Comparison of ENCODE assay signal across 9 mouse cellular contexts in the genomic region with DNA sequence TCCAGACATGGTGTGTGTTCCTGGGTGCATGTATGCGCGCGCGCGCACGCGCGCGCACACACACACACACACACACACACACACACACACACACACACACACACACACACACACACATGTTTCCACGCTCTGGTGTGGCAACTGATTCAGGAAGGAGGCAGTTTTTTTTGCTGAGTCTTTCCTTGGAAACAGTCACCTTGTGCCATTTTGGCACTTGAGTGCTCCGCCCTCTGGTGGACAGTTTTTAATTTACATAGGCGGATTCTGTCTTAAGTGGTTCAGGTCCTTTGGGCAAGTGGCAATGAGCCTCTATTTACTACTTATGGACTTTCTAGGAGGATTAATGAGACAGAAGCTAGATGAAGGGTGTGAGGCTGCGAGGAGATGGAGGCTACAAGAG.
A peak's percentile ranks its signal among the peaks of the same experiment; 100 is the strongest.
DNase-seq lines count a peak whose midpoint lies in the region; ATAC-seq and TF ChIP-seq lines count a peak whose summit lies in the region.
"Had no signal": no experiment of that assay in that cellular context is flagged by ENCODE, and none has a peak within 500 bp of the region (broad histone marks: within the 10 kb centered on the region; RNA-seq: fewer than 3 reads in every experiment).

No protein-coding gene starts in this region.

- H3K4me1 ChIP-seq in heart, adult 2 months (ENCODE audit: control insufficient read depth, insufficient read depth, low read length) = peaks cover 43% of the 10 kb centered on the region
- H3K4me1 ChIP-seq in kidney, postnatal 0 days (replicated peaks; ENCODE audit: insufficient read depth, low read length) = peaks cover 16% of the 10 kb centered on the region

- TF ChIP-seq EP300 in heart, adult 2 months (IDR thresholded peaks at IDR 0.05; ENCODE audit: insufficient read depth, low read depth, low read length) = 0 out of 2 replicates have a peak, but pooled peaks have one; percentile 54

- no peaks in the 10 kb centered on the region for H3K27me3 ChIP-seq in heart, adult 2 months (ENCODE audit: control insufficient read depth, insufficient read depth, low read length)
- H3K27me3 ChIP-seq in kidney, postnatal 0 days (ENCODE audit: insufficient read depth, low read length) = no peaks in the 10 kb centered on the region

- peak; percentile 51 for DNase-seq in gastrocnemius, adult 2 months
- no peak for DNase-seq in gastrocnemius, adult 8-10 months (ENCODE audit: low spot score in 2 of 2)
- peak; percentile 86 for DNase-seq in CD4-positive, CD25-positive, alpha-beta regulatory T cell, adult 2 months (ENCODE audit: low read depth, low spot score)
- DNase-seq in c-Kit-positive CD71-positive TER-119-positive erythroid progenitor cells, embryonic 14.5 days (ENCODE audit: low spot score) = peak; percentile 60
- peak in 1 of 2 experiments; percentile 58 for DNase-seq in heart, adult 2 months
- peak; percentile 84 for DNase-seq in kidney, postnatal 0 days (ENCODE audit: low spot score)
- peak; percentile 80 for DNase-seq in lung, postnatal 25 days (ENCODE audit: low spot score)
- peak; percentile 61 for DNase-seq in telencephalon, adult 2 months (ENCODE audit: low read depth, low spot score)

- WGBS in heart, adult 2 months = 41% methylated on average over 13 of the region's 13 CpGs
- 62% methylated on average over 13 of the region's 13 CpGs for WGBS in kidney, postnatal 0 days

- no peak overlapping the region; the same call in 1 of the 2 replicates for H3K4me3 ChIP-seq in gastrocnemius, adult 2 months
- no peak overlapping the region for H3K4me3 ChIP-seq in heart, adult 2 months
- no peak overlapping the region for H3K4me3 ChIP-seq in kidney, postnatal 0 days (replicated peaks; ENCODE audit: low read depth, low read length)
- H3K4me3 ChIP-seq: megakaryocyte, embryonic 14.5 days had no signal

- H3K9me3 ChIP-seq in kidney, postnatal 0 days (replicated peaks; ENCODE audit: low read length) = no peaks in the 10 kb centered on the region
- H3K9me3 ChIP-seq: megakaryocyte, embryonic 14.5 days had no signal

- H3K79me2 ChIP-seq in heart, adult 2 months (replicated peaks; ENCODE audit: control insufficient read depth, insufficient read depth, low read length) = no peaks in the 10 kb centered on the region

- peaks cover 8% of the 10 kb centered on the region; the same call in 1 of the 2 replicates for H3K36me3 ChIP-seq in heart, adult 2 months (ENCODE audit: control insufficient read depth, insufficient read depth, low read length)
- no peaks in the 10 kb centered on the region for H3K36me3 ChIP-seq in kidney, postnatal 0 days (ENCODE audit: insufficient read depth, low read length)

- no peak for TF ChIP-seq POLR2A in heart, adult 2 months (IDR thresholded peaks at IDR 0.05; ENCODE audit: insufficient read depth, low read depth, low read length)

- H3K4me2 ChIP-seq in kidney, postnatal 0 days (ENCODE audit: low read length) = no peak overlapping the region

- peak overlapping the region; percentile 84 for H3K27ac ChIP-seq in gastrocnemius, adult 2 months
- H3K27ac ChIP-seq in heart, adult 2 months = peak overlapping the region; percentile 85
- H3K27ac ChIP-seq in kidney, postnatal 0 days = peak overlapping the region; percentile 37; the same call in 1 of the 2 replicates

- peak; percentile 75 for TF ChIP-seq CTCF in gastrocnemius, adult 2 months (IDR thresholded peaks at IDR 0.05)
- peak; percentile 78 for TF ChIP-seq CTCF in heart, adult 2 months (IDR thresholded peaks at IDR 0.05)
- TF ChIP-seq CTCF in kidney, postnatal 0 days (IDR thresholded peaks at IDR 0.05; ENCODE audit: low read depth) = peak; percentile 84

- no peak for ATAC-seq in kidney, postnatal 0 days (replicated peaks; ENCODE audit: low FRiP score, low read depth)

- no peak overlapping the region for H3K9ac ChIP-seq in heart, adult 2 months (ENCODE audit: low read depth, low read length)
- H3K9ac ChIP-seq in kidney, postnatal 0 days (ENCODE audit: low read depth, low read length) = no peak overlapping the region

- intact Hi-C loops in gastrocnemius, adult 2 months (cut with DNase I) = loop anchor here (1.0 to 5.0 kb wide), 2 partner anchors 36 to 135 kb away; no protein-coding TSS in a partner anchor
- intact Hi-C loops in heart, adult 2 months (cut with DNase I) = loop anchor here (1.0 to 2.0 kb wide), 3 partner anchors 65 to 135 kb away; no protein-coding TSS in a partner anchor

Comparison
In these comparisons a context has a peak if more than half of its experiments do, and no peak if none do; other contexts are left out.
1. DNase-seq: peak in gastrocnemius, adult 2 months (single experiment), CD4-positive, CD25-positive, alpha-beta regulatory T cell, adult 2 months (single experiment), c-Kit-positive CD71-positive TER-119-positive erythroid progenitor cells, embryonic 14.5 days (single experiment), kidney, postnatal 0 days (single experiment), lung, postnatal 25 days (single experiment) and telencephalon, adult 2 months (single experiment); none in gastrocnemius, adult 8-10 months (0 of 2).
2. Peak in every context shown above with its lines, with median percentiles within 50 percentile points of each other: H3K27ac ChIP-seq and CTCF ChIP-seq.